Mouse (Mus musculus) CD4-positive, CD25-positive, alpha-beta regulatory T cell, adult 4 months (primary cell): ENCODE measurements at regions not wholly inside any gene's neighbourhood (a gene's known extent, or its start where the extent isn't known, plus 50 kb on each side); places are given as distances from the start of the nearest gene placed in this dataset.
"Not testable (repeated sequence)": the region's sequence is repeated elsewhere in the genome, so short reads cannot be mapped to it uniquely, and the experiment has no call there.

Experiments
- ATAC-seq: one replicate; pipeline ENCODE4 v1.8.0; 2017

GRCm38 (mm10) chr3:133665425-133666317, 120.7 kb upstream of the Tet2 start:
- ATAC-seq: no peak

GRCm38 (mm10) chr3:133672742-133673447, 128.0 kb upstream of the Tet2 start:
- ATAC-seq: no peak

- ATAC-seq: no peak
These were observed 133.0 kb upstream of the Tet2 start for GRCm38 (mm10) chr3:133677892-133678291.

DNA sequence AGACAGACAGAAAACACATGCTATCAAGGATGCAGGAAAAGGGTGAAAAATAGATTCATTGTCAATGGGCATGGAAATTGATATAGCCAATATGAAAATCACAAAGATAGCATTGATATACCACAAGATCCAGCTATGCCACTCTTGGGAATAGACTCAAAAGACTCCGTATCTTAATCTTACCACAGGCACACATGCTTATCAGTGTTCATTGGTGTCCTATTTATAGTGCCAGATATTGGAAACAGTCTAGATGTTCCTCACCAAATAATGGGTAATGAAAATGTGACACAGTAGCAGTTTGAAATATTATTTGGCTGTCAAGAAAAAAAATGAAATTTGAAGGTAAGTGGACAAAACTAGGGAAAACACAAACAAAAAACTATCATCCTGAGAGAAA, 135.0 kb upstream of the Tet2 start:
- ATAC-seq: no peak

GRCm38 (mm10) chr3:133680343-133680742, 135.4 kb upstream of the Tet2 start:
- ATAC-seq: no peak

DNA sequence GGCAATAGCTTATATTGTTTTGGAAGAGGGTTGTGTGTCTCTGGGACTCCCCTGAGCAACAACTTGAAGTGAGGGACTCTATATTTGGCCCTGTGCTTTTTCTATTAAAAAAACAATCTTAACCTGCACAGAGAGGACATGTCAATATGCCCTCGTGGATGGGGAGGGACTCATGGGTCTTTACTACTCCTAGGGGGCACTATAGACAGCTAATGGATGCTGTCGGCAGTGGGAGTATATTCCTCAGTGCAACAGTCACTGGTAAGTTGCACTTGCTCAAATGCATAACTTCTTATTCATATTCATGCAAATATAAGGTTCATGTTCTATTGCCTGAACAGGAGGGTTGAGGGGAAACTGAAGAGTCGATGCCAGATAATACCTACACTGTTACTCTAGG, 135.9 kb upstream of the Tet2 start:
- no peak for ATAC-seq

- no peak for ATAC-seq
These were observed 139.3 kb upstream of the Tet2 start for GRCm38 (mm10) chr3:133684196-133684743.

DNA sequence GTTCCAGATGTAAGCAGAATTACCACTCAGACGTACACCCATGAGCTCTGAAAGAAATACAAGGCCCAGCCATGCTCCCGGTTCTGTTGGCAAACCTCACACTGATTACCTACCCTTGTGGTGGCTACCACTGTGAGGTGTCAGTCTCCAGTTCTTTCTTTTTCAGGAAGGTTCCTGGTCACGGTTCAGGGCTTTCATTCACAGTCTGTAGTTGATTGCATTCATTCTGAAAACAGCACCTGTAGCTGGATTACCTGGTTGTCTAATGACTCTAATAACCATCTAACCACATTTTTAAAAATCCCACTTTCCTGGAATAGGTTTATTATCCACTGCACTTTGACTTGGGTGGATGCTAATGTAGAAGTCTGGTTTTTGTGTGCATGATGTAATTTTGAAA, 139.8 kb upstream of the Tet2 start:
- ATAC-seq: no peak

GRCm38 (mm10) chr3:133685393-133685792, 140.5 kb upstream of the Tet2 start:
- no peak for ATAC-seq

- ATAC-seq: no peak
These were observed 149.1 kb upstream of the Tet2 start for GRCm38 (mm10) chr3:133694057-133694456.

DNA sequence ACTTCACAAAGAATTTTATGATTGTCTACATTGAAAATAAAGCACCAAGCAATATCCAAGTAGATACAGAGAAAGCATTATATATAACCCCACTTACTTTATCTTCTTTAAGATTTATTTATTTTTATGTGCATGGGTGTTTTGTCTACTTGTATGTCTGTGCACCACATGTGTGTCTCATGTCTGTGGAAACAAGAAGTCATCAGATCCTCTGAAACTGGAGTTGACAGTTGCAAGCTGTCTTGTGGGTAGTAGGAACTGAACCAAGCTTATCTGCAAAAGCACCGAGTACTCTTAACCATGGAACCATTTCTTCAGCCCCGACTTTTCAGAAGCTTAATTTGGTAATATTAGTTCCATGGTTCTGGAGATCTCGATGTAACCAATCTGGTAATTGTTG, 151.2 kb upstream of the Tet2 start:
- no peak for ATAC-seq

DNA sequence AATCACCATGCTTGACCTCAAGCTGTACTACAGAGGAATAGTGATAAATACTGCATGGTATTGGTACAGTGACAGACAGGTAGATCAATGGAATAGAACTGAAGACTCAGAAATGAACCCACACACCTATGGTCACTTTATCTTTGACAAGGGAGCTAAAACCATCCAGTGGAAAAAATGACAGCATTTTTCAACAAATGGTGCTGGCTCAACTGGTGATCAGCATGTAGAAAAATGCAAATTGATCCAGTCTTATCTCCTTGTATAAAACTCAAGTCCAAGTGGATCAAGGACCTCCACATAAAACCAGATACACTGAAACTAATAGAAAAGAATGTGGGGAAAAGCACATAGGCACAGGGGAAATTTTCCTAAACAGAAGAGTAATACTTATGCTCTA, 159.9 kb upstream of the Tet2 start:
- ATAC-seq: not testable (repeated sequence)

DNA sequence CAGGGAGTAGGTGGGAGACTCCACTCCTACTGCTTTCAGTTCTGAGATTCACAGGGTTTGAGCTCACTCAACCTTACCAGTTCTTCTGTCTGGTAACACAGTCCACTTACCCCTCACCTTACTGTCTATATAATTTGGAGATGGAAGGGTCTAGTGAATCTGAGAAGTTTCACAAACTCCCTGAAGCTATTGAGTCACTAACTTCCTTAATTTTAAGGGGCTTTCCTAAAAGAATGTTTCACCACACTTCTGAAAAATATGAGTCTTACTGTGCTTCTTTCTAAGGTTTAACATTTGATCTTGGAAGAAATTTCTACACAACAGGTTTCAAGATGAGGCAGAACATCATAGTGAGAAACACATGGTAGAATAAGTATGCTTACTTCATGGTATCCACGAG, 166.6 kb upstream of the Tet2 start:
- ATAC-seq: no peak

GRCm38 (mm10) chr3:133722550-133723290, 177.8 kb upstream of the Tet2 start:
- ATAC-seq: no peak

DNA sequence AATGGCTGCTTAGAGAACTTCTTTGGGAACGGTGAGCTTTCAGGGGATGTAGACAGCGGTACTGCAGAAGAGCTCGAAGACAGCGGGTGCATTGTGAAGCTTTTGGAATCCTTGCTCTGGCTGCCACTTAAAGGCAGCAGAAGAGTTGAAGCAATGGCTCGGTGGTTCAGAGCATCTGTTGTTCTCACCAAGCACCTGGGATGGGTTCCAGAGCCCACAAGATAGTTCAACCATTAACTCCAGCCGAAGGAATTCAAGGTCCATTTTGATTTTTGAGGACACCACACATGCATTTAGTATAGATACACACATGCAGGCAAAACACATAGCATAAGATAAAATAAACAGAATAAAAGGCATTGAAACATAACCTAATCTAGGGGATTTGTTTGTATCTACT, 181.9 kb upstream of the Tet2 start:
- ATAC-seq: no peak

DNA sequence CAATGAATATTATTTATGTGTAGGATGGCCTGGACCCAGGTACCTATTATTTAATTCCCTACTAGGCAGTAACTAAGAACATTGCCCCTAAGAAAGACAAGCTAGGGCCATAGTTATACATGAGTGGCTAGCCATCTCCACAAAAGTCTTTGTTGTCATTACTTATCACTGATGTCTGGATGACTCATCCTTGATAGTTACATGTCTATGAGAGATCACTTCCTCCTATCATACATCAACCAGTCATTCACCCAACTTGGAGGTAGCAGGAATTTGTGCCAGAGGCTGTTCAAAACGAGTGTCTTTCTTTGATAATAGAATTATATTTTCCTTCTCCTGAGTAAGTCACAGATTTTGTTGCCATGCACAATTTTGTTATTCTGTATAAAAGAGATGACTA, 190.7 kb upstream of the Tet2 start:
- no peak for ATAC-seq

- ATAC-seq: no peak
These were observed 194.0 kb upstream of the Tet2 start for GRCm38 (mm10) chr3:133738936-133739335.

GRCm38 (mm10) chr3:133744552-133745118, 199.7 kb upstream of the Tet2 start:
- ATAC-seq: no peak

GRCm38 (mm10) chr3:133748756-133749737, 204.1 kb upstream of the Tet2 start:
- no peak for ATAC-seq

DNA sequence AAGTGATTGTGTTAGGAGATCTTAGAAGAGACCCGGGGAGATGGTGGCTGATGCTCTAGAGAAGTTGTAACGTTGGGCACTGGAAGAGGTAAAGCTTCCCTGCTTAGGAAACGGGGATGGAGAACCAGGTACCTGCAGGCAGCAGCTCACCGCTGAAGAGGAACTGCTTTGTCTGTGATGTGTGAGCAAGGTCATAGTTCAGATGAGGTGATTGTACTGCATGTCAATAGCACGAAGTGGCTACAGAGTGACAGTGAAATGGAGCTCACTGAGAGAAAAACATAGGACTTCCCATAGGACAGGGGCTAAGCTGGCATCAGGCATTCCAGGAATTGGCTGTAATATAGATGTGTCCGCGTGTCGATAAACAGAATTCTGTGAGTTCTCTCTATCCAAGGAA, 205.1 kb upstream of the Tet2 start:
- no peak for ATAC-seq

- ATAC-seq: no peak
These were observed 205.7 kb upstream of the Tet2 start for GRCm38 (mm10) chr3:133750606-133751005.
